Mouse (Mus musculus) thymus, postnatal 4 days (tissue): ENCODE results near the gene Ifng.

Experiments used
- DNase-seq: peaks from one replicate; pipeline ENCODE4 v3.0.0; 2021

Gene Ifng

GRCm38 (mm10) chr10:118480793-118481192 lies 39.9 kb downstream of the Ifng start:
- DNase-seq: no peak

GRCm38 (mm10) chr10:118494109-118494508 lies 53.3 kb downstream of the Ifng start:
- no peak for DNase-seq

DNA sequence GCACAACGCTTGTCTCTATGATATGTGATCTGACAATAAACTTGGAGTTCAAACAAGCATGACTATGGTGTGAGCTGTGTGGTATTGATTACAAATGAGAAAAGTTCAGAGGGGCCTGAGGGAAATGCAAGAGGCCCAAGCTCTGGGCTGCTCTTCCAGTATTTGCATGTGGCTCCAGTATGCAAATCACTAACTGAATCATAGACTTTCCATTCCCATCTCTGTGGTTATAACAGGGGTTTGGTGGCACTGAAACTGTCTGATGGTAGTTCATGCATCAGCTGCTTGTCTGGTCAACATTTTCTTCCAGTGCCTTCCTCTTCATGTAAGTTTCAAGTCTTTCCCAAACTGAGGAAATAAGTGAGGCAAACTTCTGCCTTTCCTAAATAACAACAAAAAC lies 54.5 kb downstream of the Ifng start:
- no peak for DNase-seq
